Comparison of ENCODE assay signal across 8 mouse cellular contexts in the genomic region with DNA sequence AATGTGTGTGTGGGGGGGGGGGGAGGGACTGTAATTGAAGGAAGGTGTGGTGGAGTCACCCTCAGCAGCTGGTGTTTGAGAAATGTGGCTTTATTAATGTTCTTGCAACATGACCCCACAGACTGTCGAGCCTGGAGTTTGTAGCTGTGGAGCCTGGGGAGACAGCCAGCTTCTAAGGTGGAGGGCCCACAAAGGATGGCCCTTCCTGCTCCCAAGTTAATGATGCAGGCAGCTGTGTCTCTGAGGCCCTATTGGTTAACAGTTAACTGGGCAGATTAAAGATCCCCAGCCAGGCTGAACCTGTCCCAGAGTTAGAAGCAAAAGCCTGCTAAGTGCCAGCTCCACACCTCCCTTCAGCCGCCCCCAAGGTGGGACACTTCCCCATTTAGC.
DNase-seq lines count a peak whose midpoint lies in the region; ATAC-seq and TF ChIP-seq lines count a peak whose summit lies in the region.

No protein-coding gene starts in this region.

- H3K9me3 ChIP-seq in limb, embryonic 14.5 days (ENCODE audit: control insufficient read depth, low read length): no peaks in the 10 kb centered on the region

- intact Hi-C loops in heart, postnatal 14 days (cut with DNase I): loop anchor here (5.0 kb wide), 2 partner anchors 74 to 204 kb away; a partner anchor contains a TSS

- peaks cover 34% of the 10 kb centered on the region for H3K4me1 ChIP-seq in limb, embryonic 14.5 days (ENCODE audit: control insufficient read depth, insufficient read depth, low read length)

- TF ChIP-seq POLR2A in limb, embryonic 14.5 days (IDR thresholded peaks at IDR 0.05; ENCODE audit: borderline replicate concordance, extremely low read depth, insufficient read depth, insufficient read length): no peak

- H3K27ac ChIP-seq in limb, embryonic 14.5 days (replicated peaks; ENCODE audit: low read depth, low read length): peak overlapping the region; percentile 84

- no peaks in the 10 kb centered on the region for H3K27me3 ChIP-seq in limb, embryonic 14.5 days (ENCODE audit: control insufficient read depth, insufficient read depth, low read length)

- peak; percentile 16 for DNase-seq in adrenal gland, postnatal 10 days
- no peak for DNase-seq in adrenal gland, adult (ENCODE audit: inconsistent age in 2 of 2, low spot score in 1 of 2)
- DNase-seq in embryo, embryonic 11 days: peak; percentile 34
- DNase-seq in heart, postnatal 14 days: peak; percentile 31 to 34
- DNase-seq in limb, embryonic 14.5 days (ENCODE audit: low spot score): peak; percentile 20
- no peak for DNase-seq in urinary bladder, adult 18-20 months (ENCODE audit: low spot score in 2 of 2)
- DNase-seq in natural killer cell, adult 2 months (ENCODE audit: low spot score in 2 of 2): no peak

- H3K4me2 ChIP-seq in limb, embryonic 14.5 days (replicated peaks; ENCODE audit: low read depth, low read length, severe bottlenecking): 0 out of 2 replicates have a peak overlapping the region, but pooled peaks have one; percentile 34

- no peak overlapping the region for H3K4me3 ChIP-seq in limb, embryonic 14.5 days (replicated peaks; ENCODE audit: low read length)

- ATAC-seq in limb, embryonic 14.5 days (ENCODE audit: low FRiP score, low read depth): peak; percentile 55
- ATAC-seq in inflammation-experienced regulatory T-cells, adult 6 months: no peak

- H3K36me3 ChIP-seq in limb, embryonic 14.5 days (ENCODE audit: control insufficient read depth, insufficient read depth, low read length): no peaks in the 10 kb centered on the region

- H3K9ac ChIP-seq in limb, embryonic 14.5 days (ENCODE audit: low read depth, low read length, severe bottlenecking): no peak overlapping the region

- WGBS in limb, embryonic 14.5 days: 9% methylated on average over 2 of the region's 2 CpGs

Comparison
In these comparisons a context has a peak if more than half of its experiments do, and no peak if none do; other contexts are left out.
1. DNase-seq: peak in adrenal gland, postnatal 10 days (single experiment), embryo, embryonic 11 days (single experiment), heart, postnatal 14 days (2 of 2) and limb, embryonic 14.5 days (single experiment); none in adrenal gland, adult (0 of 2), urinary bladder, adult 18-20 months (0 of 2) and natural killer cell, adult 2 months (0 of 2).